Mouse (Mus musculus): ENCODE results near the gene Rnf39.

GRCm38 (mm10) chr17:36931806-36932205 is 10.9 kb upstream of the Rnf39 start:
- no peak for TF ChIP-seq POLR2A (IDR thresholded peaks at IDR 0.05; ENCODE audit: low read depth, low read length)
- no peak for TF ChIP-seq CTCF (IDR thresholded peaks at IDR 0.05; ENCODE audit: borderline replicate concordance, insufficient read depth, low read length)

Measured in embryonic fibroblast, embryonic 13.5 days (primary cell).